Mouse (Mus musculus): Measurements from ENCODE around the gene Ndufs8. TPM values are rescaled to one million over a fixed set of nuclear protein-coding genes. Genes with fewer than 3 reads are reported as not detected.

Gene Ndufs8
- total and polyA plus RNA-seq, 3 experiments, result 195 to 248 (median 216) TPM

DNA sequence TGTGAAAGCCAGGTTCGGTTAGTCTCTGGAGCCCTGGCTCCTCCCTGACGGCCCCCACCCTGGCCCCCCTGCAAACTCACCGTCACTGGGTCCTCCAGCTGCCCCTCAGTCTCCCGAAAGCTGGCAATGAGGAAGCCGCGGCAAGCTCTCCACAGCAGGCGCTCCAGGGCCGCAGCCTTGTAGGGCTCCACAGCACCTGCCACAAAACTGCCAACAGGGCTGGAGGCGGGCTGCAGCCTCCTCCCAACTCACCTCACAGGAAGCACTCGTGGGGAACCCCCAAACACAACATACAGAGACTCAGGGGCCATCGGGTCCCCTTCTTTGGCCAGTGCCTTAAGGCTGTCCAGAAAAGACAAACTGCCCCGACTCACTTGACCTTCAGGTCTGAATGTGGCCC lies 9.6 kb downstream of the Ndufs8 start:
- TF ChIP-seq CTCF (conservative IDR thresholded peaks at IDR 0.05 in 1 of 2, IDR thresholded peaks at IDR 0.05 in 1 of 2; ENCODE audit: low read depth in 2 of 2, low read length in 2 of 2) (no peak), TBP (conservative IDR thresholded peaks at IDR 0.05; ENCODE audit: low read depth, low read length) (no peak), MAZ (IDR thresholded peaks at IDR 0.05; ENCODE audit: low read depth, low read length) (no peak), SMC3 (IDR thresholded peaks at IDR 0.05; ENCODE audit: low read depth, low read length) (no peak), NELFE (IDR thresholded peaks at IDR 0.05; ENCODE audit: low read depth, low read length) (no peak), BHLHE40 (IDR thresholded peaks at IDR 0.05; ENCODE audit: low read depth, low read length) (no peak), PAX5 (IDR thresholded peaks at IDR 0.05; ENCODE audit: low read length) (no peak), KAT2A (IDR thresholded peaks at IDR 0.05; ENCODE audit: insufficient replicate concordance, low read length) (no peak), EP300 (IDR thresholded peaks at IDR 0.05; ENCODE audit: low read length) (no peak), ZKSCAN1 (IDR thresholded peaks at IDR 0.05; ENCODE audit: borderline replicate concordance, low read depth, low read length) (no peak), USF1 (IDR thresholded peaks at IDR 0.05; ENCODE audit: low read depth, low read length) (no peak), RAD21 (IDR thresholded peaks at IDR 0.05; ENCODE audit: low read depth, low read length) (no peak), ZMIZ1 (IDR thresholded peaks at IDR 0.05; ENCODE audit: low read depth, low read length) (no peak), MEF2A (IDR thresholded peaks at IDR 0.05; ENCODE audit: borderline replicate concordance, low read depth, low read length) (no peak), NRF1 (IDR thresholded peaks at IDR 0.05; ENCODE audit: low read depth, low read length) (no peak)
- no peak overlapping the region for H3K4me2 ChIP-seq (ENCODE audit: insufficient read depth, low read depth, poor library complexity, severe bottlenecking)
- in situ Hi-C loops (cut with MboI; ENCODE audit: low pct_ligation_motif_present, low pct_unique_long_range_greater_than_20kb, low sequenced_read_pairs), result no loop called here
- H3K9ac ChIP-seq (ENCODE audit: insufficient read depth, low read depth), result no peak overlapping the region
- DNase-seq (ENCODE audit: extremely low read depth), result no peak
- peaks cover 41 to 63% of the 10 kb centered on the region in 2 experiments for H3K36me3 ChIP-seq (replicated peaks in 1 of 2; ENCODE audit: control insufficient read depth in 1 of 2, insufficient read depth in 1 of 2, low read length in 1 of 2)
- peaks cover 16 to 63% of the 10 kb centered on the region in 2 experiments for H3K4me1 ChIP-seq (ENCODE audit: control insufficient read depth in 1 of 2, insufficient read depth in 2 of 2)
- no peak overlapping the region for H3K27ac ChIP-seq (ENCODE audit: insufficient read depth, low read depth)
- peaks cover 4% of the 10 kb centered on the region for H3K79me2 ChIP-seq (replicated peaks; ENCODE audit: control insufficient read depth, extremely low read depth, insufficient read depth, poor library complexity, severe bottlenecking)
- H3K4me3 ChIP-seq (replicated peaks in 1 of 3; ENCODE audit: low read depth in 2 of 3, low read length in 2 of 3, poor library complexity in 1 of 3), result no peak overlapping the region
- no peaks in the 10 kb centered on the region for H3K27me3 ChIP-seq (replicated peaks)
- H3K9me3 ChIP-seq (replicated peaks; ENCODE audit: low read length), result no peaks in the 10 kb centered on the region
- dilution Hi-C loops (cut with MboI; ENCODE audit: extremely low pct_ligation_motif_present, extremely low pct_unique_long_range_greater_than_20kb, low sequenced_read_pairs), result no loop called here

DNA sequence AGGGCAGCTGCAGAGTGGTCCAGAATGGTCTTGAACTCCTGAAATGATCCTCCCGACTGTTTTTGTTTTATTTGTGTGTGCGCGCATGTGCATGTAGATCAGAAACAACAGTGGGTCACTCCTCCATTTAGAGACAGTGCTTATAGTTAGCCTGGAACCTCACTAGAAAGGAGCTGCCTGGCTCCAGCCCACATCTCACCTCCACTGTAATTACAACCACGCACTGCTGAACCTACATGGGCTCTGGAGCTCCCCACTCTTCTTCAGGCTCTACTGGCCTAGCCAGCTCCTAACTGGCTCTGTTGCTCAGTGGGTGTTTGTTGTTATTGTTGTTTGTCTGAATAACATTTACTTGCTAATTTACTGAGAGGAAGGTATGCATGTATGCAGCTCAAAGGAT lies 13.0 kb downstream of the Ndufs8 start:
- Histone ChIP-seq H3K79me2 (replicated peaks; ENCODE audit: control insufficient read depth, extremely low read depth, insufficient read depth, poor library complexity, severe bottlenecking) (no peaks in the 10 kb centered on the region; the same call in 1 of the 2 replicates), H3K27me3 (replicated peaks) (no peaks in the 10 kb centered on the region), H3K4me3 (replicated peaks in 1 of 3; ENCODE audit: low read depth in 2 of 3, low read length in 2 of 3, poor library complexity in 1 of 3) (no peak overlapping the region), H3K27ac (ENCODE audit: insufficient read depth, low read depth) (no peak overlapping the region), H3K4me1 (ENCODE audit: control insufficient read depth in 1 of 2, insufficient read depth in 2 of 2) (peaks cover 11 to 44% of the 10 kb centered on the region in 2 experiments), H3K9ac (ENCODE audit: insufficient read depth, low read depth) (no peak overlapping the region), H3K4me2 (ENCODE audit: insufficient read depth, low read depth, poor library complexity, severe bottlenecking) (no peak overlapping the region), H3K36me3 (replicated peaks in 1 of 2; ENCODE audit: control insufficient read depth in 1 of 2, insufficient read depth in 1 of 2, low read length in 1 of 2) (peaks cover 70 to 87% of the 10 kb centered on the region in 2 experiments), H3K9me3 (replicated peaks; ENCODE audit: low read length) (no peaks in the 10 kb centered on the region)
- no peak for TF ChIP-seq POLR2A (IDR thresholded peaks at IDR 0.05; ENCODE audit: low read depth, low read length)
- TF ChIP-seq ZC3H11A (IDR thresholded peaks at IDR 0.05; ENCODE audit: low read depth, low read length), result no peak
- no peak for TF ChIP-seq GABPA (IDR thresholded peaks at IDR 0.05; ENCODE audit: insufficient replicate concordance, low read depth, low read length)
- no peak for TF ChIP-seq JUN (IDR thresholded peaks at IDR 0.05; ENCODE audit: insufficient read depth, low read depth, low read length)
- TF ChIP-seq MAX (IDR thresholded peaks at IDR 0.05; ENCODE audit: low read length), result no peak
- no peak for TF ChIP-seq ZKSCAN1 (IDR thresholded peaks at IDR 0.05; ENCODE audit: borderline replicate concordance, low read depth, low read length)
- TF ChIP-seq USF1 (IDR thresholded peaks at IDR 0.05; ENCODE audit: low read depth, low read length), result no peak
- no peak for TF ChIP-seq CHD1 (IDR thresholded peaks at IDR 0.05; ENCODE audit: low read depth, low read length)
- no peak for DNase-seq (ENCODE audit: extremely low read depth)
- in situ Hi-C loops (cut with MboI; ENCODE audit: low pct_ligation_motif_present, low pct_unique_long_range_greater_than_20kb, low sequenced_read_pairs), result no loop called here
- dilution Hi-C loops (cut with MboI; ENCODE audit: extremely low pct_ligation_motif_present, extremely low pct_unique_long_range_greater_than_20kb, low sequenced_read_pairs), result no loop called here

Data from CH12.LX (cell line).